Mouse (Mus musculus): ENCODE data around the gene Fuom. TPM values are rescaled to one million over a fixed set of nuclear protein-coding genes. Genes with fewer than 3 reads are reported as not detected.
"Not testable (repeated sequence)": the region's sequence is repeated elsewhere in the genome, so short reads cannot be mapped to it uniquely, and the experiment has no call there.

Fuom gene
- 68.5 and 85.2 TPM in 2 replicates for total RNA-seq (2021)
- long read RNA-seq, transcript Fuom-201 (6 exons, 685 nt) = major isoform, 15 of 27 reads
- long read RNA-seq, partial matches to known transcripts = 2 of 27 reads
- long read RNA-seq, other reads (novel, unspliced or antisense) = 7 of 27 reads

DNA sequence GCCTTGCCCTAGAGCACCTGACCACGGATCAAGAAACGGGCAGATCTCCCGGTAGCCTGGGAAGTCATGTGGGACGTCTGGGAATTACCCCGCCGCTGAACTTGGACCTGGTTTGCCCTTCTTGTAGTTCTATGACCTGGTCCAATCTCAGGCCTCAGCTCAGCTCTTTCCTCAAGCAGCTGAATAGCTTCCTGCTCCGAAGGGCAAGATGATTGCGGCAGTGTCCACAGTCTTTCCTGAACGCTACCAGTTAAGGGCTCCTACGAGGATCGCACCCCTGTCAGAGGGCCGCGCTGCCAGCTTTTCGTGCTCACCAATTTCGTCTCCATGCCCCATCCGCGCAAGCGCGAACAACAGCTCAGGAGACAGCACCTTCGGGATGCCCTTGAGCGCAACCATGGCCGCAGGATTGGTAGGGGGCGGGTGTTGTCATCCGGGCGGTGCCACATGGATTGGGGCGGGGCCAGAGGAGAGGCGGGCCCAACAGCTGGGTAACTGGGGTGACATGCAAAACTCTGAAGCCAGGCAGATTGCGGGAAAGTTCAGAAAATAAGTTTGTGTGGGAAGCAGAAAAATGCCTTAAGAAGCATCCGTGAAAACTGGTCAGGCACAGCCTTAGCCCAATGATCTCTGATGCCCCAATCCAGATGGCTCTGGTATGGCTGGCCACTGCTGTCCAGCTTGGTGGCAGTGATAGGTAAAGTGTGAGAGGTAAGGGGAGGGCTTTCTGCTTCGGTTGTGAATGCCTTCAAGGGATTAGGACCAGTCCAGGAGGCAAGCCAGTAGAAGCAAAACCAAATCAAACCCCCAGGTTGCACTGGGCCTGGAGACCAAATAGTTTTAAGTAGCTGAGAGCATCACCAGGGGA is at the start of gene Fuom:
Fuom (minus strand) TSS at position 449 of the 868 bp plus-strand sequence.
- DNase-seq = peak; percentile 94

DNA sequence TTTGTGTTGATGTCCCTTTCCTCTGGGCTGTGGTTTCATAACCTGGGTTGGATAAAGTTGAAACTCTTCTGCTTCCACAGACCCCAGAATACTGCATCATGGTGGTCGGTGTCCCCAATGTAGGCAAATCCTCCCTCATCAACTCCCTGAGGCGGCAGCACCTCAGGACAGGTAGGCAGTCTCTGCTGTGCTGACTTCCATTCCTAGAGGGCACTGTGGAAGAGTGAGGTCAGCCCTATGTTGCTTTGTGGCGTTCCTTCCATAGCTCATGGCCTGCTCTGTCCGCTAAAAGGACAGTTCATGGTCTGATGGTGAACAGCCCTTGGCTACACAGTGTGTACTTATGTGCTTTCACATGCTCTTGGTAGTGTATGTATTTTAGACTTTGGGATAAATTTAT is 42.3 kb upstream of the Fuom start:
- DNase-seq = no peak

DNA sequence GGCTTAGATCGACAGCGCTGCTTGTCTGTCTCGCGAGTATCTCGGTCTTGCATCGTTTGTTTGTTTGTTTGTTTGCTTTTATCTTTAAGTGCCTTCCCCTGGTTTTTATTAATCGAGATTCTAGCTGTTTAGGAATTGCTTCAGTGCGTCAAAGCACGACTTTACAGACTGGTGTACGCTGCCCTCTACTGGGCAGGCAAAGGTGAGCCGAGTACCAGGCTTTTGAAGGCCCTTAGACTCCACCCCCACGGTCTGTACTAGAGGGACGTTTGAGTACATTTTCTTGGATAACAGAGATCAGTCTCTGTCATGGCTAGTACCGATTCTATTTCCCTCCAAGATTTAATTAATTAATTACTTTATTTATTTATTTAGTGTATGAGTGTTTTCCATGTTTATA is 39.1 kb upstream of the Fuom start:
- DNase-seq = peak; percentile 68

DNA sequence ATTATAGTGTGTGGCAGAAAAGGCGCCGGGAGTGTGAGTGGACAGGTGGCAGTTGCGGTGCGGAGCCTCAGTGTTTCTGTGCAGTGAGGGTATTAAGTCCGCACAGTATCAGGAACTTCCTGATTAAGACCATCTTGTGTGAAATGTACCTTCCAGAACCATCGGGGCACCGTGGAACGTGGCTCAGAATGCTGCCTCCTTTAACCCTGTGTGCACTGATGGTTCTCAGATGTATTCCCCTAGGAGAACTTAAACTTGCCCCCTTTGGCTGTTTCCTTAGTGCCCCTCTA is 35.7 kb upstream of the Fuom start:
- DNase-seq = no peak

DNA sequence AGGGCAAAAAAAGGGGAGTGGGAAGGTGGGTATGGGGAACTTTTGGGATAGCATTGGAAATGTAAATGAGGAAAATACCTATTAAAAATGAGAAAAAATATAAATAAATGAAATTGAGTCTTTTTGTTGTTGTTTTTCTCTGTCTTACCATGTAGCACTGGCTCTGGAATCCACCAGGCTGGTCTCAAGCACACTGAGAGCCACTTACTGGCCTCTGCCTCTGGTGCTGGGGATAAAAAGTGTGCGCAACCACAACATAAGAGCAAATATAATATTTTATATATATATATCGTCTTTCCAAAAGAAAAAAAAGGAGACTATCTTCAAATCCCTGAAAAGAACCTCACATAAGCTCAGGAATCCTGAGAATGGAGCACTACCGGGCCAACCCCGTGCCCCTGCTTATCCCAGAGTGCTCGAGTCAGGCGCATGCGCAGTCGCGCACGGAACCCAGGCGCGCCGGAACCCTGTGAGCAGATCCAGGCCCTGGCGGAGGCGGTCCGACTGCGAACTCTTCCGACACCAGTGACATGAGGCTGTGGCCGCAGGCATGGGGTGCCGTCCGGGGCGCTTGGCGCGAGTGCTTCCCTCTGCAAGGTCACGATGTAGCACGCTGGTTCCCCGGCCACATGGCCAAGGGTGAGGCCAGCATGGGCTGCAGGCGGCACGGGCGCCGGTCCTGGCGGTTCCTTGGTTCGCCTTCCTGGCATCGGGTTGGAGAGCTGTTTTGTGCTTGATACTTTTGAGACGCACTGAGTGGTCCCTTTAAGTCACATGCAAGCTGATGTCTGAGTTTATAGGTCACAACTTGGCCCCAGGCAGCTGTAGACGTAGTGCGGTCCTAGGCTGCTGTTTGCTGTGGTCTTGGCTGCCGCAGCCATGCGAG is 35.1 kb upstream of the Fuom start, which contains the start of gene Mtg1:
Mtg1 (plus strand) TSS at position 430 of the 886 bp plus-strand sequence.
- DNase-seq = peak; percentile 97

DNA sequence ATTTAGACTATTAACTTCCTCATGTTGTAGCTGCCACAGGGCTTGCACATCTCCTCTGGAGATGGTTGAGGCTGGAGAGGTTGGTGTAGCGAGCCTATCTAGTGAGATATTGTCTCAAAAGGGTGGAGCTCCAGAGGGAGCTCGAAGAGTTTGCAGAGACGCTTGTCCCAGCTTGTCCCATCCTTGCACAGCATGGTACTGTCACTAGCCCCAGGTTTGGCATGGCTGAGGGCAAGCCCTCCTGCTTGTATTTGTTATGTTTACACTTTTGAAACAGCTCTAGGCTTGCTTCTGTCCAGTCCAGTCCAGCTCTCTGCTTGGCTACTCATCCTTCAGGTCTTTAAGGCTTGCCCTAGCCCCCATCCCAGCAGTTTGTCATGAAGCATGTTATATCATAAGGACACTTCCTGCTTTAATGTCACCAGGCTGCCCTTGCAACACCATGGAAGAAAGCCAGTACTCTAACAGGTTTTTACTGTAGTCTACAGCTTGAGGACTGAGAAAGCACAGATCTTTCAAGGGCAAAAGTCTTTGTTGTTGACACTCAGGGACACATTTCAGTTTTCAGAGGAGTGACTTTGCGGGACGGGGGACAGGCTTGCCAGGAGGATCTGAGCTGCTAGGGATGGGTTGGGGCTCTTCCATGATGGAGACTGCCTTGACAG is 33.0 kb upstream of the Fuom start:
- DNase-seq = no peak

DNA sequence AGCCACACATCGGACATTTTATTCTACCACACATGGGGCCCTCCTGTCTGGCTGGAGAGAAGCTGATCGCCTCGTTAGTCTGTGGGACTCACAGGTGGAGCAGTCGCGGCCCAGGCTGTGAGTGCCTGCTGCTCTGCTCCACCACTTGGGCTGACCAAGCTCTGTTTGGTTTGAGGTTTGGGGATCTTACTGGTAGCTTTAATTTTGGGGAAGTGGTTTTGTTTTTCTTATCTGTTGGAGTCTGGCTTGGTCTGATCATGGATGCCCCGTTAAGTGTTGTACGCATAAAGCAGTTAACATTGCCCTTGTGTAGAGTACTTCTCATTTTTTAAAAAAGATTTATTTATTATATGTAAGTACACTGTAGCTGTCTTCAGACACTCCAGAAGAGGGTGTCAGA is 31.8 kb upstream of the Fuom start:
- DNase-seq = not testable (repeated sequence)

DNA sequence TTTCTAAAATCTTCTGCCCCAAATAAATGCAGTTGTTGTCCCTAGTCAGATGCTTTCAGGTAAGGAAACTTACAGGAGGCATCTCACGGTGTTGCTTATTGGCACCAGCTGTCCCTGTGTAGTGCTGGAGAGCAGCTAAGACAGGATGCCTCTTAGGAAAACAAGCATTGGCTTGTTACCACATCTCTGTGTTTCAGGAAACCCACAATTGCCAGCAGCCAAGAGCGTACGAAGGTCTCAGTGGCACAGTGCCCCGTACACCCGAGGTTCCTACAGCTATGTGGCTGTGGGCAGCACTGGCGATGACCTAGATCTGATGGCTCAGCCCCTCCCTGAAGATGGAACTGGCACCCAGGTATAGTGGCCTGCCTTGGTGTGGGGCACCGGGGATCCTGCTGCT is 29.9 kb upstream of the Fuom start:
- DNase-seq = not testable (repeated sequence)

DNA sequence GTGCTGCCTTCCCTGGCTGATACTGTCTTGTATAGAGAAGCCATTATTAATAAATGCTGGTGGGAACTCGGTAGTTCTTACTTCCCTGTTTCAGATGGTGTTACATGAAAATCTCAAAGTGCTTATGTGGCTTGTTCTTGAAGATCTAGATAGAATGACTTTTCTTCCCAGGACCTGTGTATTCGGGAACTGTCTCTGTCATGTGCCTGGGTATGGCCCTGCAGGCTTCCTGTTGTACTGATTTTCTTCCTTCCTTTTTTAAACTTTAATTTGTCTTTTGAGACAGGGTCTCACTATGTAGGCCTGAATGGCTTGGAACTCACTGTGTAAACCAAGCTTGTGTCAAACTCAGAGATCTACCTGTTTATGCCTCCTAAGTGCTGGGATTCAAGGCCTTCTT is 25.7 kb upstream of the Fuom start:
- no peak for DNase-seq

DNA sequence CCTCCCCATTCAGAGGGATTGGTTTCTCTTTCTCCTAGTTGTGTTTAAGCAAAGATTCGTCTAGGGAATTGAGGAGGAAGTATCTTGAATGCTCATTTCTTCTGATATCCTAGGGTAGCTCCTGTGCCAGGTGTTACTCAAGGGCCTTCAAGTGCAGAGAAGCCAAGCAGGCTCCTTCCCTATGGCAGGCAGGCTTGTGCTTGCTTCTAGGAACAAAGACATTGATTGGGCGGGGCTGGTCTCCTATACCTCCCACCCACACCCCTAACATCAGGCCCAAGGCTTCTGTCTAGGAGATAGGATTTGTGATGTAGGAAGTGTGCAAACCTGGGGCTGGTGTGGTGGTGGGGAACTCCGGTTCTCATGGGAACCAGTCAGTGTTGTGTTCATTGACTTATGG is 24.7 kb upstream of the Fuom start:
- DNase-seq = no peak

DNA sequence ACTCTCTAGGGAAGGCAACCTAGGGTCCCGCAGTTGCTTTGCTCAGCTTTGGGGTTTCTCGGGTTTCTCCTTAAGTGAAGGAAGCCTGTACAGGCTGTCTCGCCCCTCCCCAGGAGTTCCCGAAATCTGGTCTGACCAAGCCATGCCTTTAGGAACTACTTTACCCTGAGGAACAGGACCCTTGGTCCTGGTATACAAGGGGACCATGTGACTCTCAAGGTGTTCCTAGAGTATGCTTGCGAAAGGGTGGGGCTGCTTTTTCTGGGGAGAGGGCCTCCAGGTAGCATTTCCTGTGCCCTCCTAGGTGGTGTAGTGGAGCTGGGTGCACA is 23.7 kb upstream of the Fuom start:
- no peak for DNase-seq

DNA sequence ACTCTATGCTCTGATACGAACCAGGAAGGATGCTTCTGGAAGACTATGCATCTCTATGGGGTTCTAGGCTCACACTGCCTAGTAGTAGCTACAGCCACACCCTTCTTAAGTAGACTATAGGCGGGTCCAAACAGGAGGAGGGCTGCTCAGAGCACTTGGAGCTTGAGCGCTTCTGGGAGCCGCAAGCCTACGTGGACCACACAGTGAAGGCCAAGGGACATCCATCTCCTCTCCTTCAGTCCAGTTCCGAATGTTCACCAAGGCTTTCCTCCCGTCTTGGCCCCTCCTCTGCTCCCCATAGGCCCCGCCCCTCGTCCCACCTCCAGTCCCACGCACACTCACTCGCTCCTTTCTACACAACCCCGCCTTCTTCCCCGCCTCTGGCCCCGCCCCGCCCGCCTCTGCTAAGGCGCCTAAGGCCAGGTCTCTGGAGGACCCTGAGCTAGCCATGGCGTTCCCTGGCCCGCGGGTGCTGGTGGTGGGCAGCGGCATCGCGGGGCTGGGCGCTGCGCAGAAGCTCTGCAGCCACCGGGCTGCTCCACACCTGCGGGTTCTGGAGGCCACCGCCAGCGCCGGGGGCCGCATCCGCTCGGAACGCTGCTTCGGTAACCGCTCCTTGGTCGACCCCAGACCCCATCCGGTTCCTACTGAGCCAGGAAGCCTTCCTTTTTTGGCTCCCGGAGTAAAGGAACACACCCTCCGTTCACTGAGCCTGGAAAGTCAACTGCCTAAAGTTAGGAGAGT is 23.2 kb upstream of the Fuom start:
- DNase-seq = peak; percentile 95

DNA sequence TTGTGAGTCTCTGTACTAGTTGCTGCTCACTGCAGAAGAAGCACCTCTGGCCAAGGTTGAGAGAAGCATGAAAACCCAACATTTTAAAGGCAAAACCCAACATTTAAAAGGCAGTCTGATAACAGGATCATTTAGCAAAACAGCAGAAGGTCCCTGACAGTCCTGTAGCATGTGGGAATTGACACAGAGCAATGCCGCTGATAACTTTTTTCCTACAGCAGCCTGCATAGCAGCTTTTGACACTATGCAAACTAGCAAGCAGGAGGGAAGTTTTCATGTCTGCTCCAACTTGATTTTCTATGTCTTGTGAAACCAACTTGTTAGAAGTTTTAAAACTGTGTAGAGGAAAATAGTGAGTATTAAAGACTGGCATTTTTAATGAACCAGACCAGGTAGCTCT is 22.1 kb upstream of the Fuom start:
- DNase-seq = no peak

DNA sequence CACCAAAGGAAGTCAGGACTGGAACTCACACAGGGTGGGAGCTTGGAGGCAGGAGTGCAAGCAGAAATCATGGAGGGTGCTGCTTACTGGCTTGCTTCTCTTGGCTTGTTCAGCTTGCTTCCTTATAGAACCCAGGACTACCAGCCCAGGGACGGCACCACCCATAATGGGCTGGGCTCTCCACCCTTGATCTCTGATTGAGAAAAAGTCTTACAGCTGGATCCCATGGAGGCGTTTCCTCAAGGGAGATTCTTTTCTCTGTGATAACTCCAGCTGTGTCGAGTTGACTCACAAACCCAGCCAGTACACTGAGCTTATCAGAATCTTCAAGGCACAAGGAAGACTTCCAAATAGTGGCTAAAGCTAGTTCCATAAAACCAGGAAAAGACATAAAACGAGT is 20.5 kb upstream of the Fuom start:
- no peak for DNase-seq

DNA sequence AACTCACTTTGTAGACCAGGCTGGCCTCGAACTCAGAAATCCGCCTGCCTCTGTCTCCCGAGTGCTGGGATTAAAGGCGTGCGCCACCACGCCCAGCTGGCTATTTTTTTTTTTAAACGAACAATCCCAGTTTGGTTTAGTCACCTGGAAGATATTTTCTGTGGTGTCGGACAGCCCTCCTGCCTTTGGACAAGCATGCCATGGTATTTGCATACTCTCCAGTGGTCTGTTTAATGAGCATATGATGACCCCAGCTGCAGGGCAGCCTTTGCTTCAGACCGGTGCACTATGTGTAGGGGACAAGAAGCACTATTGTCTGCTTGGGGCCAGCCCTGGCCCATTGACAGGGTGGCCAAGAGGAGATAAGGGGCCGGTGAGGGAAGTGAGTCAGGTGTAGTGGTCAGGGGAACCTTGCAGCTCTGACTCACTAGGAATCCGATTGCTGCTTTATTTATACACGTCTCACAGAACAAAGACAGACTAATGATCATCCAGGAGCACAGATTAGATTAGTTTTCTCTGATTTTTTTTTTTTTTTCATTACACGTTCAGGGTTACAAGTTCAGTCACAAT is 19.2 kb upstream of the Fuom start:
- no peak for DNase-seq

DNA sequence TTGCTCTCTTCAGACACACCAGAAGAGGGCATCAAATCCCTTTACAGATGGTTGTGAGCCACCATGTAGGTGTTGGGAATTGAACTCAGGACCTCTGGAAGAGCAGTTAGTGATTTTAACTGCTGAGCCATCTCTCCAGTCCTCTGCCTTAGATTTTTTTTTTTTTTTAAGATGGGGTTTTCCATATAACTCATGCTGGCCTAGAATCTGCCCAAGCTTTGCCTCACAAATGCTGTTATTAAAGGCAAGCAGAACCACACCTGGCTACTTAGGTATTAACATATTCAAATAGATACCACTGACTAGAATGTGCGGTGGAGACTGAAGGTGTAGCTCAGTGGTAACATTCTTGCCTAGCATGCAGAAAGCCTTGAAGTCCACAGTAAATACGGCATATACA is 18.2 kb upstream of the Fuom start:
- no peak for DNase-seq

DNA sequence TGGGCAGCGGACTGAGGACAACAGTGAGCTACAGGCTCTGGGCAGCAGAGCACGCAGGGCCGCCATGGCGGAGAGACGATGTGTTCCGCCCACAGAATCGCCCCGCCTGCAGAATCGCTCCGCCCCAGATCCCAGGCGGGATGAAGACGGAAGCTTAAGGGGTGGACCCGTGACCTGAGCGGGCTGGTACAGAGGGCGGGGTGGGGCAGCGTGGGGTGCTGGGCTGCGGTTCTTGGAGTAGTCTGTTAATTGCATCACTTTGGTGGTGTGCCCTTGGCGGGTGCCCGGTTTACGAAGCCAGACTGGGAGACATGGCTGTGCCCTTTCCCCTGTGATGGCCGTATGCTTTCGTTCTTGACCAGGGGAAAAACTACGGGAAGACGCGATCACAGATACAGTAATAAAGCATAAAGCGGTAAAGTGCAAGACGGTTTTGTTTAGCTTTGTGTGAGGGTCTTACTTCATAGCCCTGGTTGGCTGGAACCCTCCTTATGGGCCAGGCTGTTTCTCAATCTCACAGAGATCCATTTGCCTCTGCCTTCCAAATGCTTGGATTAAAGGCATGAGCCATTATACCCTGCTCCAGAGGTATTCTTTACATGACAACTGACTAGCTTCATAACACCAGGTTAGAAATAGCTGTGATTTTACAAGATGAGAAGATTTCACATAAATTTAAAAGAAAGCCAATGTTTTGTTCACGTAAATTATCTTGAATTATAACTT is 14.3 kb upstream of the Fuom start, which contains the start of gene Echs1:
Echs1 (minus strand) TSS at position 148 of the 726 bp plus-strand sequence.
- peak; percentile 91 for DNase-seq

DNA sequence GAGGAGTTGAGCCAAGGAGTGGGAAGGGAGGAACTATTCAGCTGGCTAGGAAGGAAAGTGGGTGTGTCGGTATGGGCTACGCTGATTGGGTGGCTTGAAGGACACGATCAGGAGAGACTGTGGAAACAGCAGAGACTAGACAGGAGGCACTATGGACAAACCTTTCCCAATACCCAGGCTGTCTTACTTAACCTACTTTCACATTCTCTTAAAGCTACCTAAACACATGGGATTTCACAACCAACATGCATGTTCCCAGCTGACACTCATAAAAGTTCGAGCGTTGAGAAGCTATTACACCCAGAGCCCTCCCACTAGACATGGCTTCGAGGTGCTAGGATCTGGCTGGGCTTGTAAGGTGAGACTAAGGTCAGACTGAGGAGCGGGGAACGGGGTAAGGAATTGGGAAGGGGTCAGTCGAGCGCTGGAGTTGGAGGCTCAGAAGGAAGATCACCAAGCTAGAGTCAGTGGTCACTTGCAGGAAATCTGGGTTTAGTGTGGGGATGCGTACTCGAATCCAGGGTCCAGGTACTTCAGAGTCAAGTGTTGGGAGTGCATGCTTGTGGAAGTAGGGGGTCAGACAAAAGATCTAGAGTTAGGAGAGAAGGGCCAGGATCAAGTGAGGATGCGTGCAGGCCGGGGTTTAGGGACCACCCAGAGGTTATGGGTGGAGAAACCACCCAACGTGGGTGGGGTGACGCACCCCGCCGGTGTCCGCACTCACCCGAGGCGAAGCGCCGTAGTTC is 13.5 kb upstream of the Fuom start, which contains the start of gene Paox:
Paox (plus strand) TSS at position 217 of the 746 bp plus-strand sequence.
- DNase-seq = peak; percentile 48

DNA sequence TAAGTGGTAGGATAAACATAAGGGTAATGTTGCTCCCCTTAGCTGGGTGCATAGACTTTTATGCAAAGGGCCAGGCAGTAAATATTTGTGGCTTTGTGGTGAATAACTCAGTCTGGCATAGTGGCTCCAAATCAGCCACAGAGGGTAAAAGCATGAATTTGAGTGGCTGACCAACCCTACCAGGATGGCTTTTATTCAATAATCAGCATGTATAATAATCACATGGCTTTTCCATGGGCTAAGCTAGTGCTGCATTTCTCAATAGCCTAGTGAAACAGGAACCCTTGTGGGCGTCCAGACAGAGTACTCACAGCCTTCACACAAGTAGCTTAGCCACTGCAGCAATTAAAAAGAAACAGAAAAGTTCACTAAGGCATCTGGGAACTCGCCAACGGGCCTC is 9.7 kb upstream of the Fuom start:
- no peak for DNase-seq

DNA sequence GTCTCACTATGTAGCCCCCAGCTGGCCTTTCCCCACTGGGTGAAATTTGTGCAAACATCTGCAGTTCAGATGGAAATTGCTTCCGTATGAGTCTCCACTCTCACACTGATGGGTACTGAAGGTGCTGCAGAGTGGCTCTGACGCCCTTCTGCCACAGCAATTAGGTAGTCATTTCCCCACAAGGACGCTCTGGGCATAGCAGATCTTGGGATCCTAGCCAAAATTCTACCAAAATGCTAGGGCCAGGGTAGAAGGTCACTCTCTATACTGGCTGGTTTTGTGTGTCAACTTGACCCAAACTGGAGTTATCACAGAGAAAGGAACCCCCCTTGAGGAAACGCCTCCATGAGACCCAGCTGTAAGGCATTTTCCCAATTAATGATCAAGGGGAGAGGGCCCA is 1.8 kb upstream of the Fuom start:
- no peak for DNase-seq

Measured in adrenal gland, postnatal 25 days (tissue).